Mouse (Mus musculus): Measurements from ENCODE around the gene Zfand3.

Zfand3 gene

GRCm38 (mm10) chr17:30222837-30223236 is 218.3 kb downstream of the Zfand3 start:
- DNase-seq (ENCODE audit: low read depth, low spot score): no peak

GRCm38 (mm10) chr17:30225030-30225740 is 220.7 kb downstream of the Zfand3 start:
- DNase-seq (ENCODE audit: low read depth, low spot score): no peak

DNA sequence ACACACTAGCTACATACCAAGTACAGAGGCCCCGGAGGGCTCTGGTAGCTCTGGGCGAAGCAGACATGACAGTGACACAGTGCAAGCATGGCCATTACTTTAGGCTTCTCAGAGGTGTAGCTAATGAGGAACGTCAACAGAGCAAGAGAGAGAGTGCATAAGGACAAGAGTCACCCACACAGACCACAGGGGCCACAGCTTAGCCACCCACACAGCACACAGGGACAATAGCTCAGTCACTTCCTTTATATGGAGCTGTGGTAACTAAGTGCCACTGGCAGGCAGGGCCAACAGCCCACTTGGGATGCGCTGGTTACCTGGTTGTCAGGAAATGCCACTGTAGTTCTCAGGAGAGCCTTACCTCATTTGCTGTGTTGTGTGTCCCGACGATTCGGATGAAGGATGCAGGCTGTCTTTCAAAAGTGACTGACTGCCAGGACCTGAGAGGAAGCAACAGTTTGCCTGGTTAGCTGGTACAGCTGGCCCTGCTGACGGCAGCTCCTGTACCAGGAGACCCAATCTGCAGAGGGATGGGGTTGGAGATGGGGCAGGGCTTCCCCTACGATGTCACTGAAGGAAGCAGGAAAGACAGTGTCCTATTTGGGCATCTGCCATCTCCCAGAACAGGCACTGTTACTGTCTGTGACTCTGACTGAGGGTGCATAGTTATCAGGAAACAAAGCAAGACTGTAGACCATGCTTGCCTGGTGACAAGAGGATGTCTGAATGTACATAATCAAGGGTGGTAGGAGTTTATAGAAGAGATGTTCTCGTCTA is 224.1 kb downstream of the Zfand3 start:
- no peak for DNase-seq (ENCODE audit: low read depth, low spot score)

DNA sequence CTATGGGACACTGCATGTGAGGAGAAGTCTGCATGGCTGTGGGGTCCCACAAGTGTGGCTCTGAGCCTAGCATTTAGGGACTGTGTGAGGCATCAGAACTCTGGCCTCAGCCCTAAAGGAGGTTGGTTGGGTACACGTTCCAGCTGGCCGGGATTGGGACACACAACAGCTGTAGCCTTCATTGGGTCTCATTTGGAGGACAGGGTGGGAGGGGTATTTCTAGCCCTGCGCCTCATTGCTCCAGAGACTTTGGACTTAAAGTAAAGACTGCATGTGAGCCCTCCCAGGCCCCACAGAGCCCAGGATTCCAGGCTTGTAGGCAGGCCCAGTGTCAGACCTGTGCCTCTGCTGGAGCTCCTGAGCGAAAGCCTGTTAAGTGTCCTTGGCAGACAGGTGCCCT is 225.9 kb downstream of the Zfand3 start:
- DNase-seq (ENCODE audit: low read depth, low spot score): no peak

- DNase-seq (ENCODE audit: low read depth, low spot score): no peak
Observed at GRCm38 (mm10) chr17:30231483-30231882, 226.9 kb downstream of the Zfand3 start.

DNA sequence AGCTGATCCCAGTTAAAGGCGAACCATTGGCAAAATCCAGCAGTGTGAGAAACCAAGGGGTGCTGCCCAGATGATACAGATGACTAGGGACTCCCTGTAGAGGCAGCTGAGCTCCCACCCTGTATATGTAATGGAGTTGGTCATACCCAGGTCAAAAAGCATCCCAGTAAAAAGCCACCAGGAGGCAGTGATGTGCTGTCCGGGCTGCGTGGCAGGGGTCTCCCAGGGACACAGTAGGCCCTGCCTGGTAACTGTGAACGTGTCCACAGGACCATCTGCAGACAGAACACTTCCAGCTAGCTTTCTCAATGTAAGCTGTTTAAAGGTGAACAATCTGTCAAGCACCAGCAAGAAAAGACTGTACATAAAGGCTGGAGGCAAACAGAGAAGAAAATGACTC is 228.2 kb downstream of the Zfand3 start:
- no peak for DNase-seq (ENCODE audit: low read depth, low spot score)

GRCm38 (mm10) chr17:30235380-30235779 is 230.8 kb downstream of the Zfand3 start:
- no peak for DNase-seq (ENCODE audit: low read depth, low spot score)

GRCm38 (mm10) chr17:30236611-30237010 is 232.1 kb downstream of the Zfand3 start:
- no peak for DNase-seq (ENCODE audit: low read depth, low spot score)

DNA sequence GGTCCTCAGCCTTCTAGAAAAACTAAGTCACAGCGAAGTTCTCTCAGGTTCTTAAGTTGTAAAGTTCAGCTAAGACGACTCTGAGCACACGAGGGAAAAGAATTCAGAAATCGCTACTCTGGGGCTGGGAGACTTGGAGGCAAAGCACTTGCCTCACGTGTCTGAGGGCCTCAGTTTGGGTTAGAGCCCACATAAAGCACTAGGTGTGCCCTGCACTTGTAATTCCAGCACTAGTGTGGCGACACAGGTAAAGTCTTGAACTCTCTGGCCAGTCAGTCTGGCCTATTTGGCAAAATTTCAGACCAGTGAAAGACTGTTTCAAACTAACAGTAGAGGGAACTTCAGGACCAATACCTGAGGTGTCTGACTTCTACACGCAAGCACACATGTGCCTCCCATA is 233.1 kb downstream of the Zfand3 start:
- DNase-seq (ENCODE audit: low read depth, low spot score): no peak

- DNase-seq (ENCODE audit: low read depth, low spot score): no peak
Observed at GRCm38 (mm10) chr17:30239458-30239857, 234.9 kb downstream of the Zfand3 start.

GRCm38 (mm10) chr17:30240659-30241058 is 236.1 kb downstream of the Zfand3 start:
- no peak for DNase-seq (ENCODE audit: low read depth, low spot score)

GRCm38 (mm10) chr17:30241061-30241460 is 236.5 kb downstream of the Zfand3 start:
- DNase-seq (ENCODE audit: low read depth, low spot score): no peak

GRCm38 (mm10) chr17:30241720-30242322 is 237.3 kb downstream of the Zfand3 start:
- DNase-seq (ENCODE audit: low read depth, low spot score): no peak

DNA sequence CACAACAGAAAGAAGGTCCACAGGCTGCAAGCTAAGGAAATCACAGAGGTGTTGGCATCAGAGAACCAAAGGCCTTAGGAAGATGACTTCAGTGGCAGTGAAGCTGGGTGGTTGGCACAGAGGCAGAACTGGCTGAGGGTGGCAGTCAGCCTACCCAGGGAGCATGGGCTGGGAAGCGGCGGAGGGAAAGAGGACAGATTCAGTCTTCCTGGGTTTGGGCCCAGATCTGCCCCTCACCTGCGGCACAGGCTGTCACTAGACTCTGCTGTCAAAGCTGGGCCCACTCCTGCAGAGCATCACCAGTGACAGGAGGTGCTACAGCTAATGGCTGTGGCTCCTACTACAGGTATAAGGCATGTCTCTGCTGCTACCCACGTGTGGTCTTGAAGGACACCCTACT is 238.1 kb downstream of the Zfand3 start:
- no peak for DNase-seq (ENCODE audit: low read depth, low spot score)

DNA sequence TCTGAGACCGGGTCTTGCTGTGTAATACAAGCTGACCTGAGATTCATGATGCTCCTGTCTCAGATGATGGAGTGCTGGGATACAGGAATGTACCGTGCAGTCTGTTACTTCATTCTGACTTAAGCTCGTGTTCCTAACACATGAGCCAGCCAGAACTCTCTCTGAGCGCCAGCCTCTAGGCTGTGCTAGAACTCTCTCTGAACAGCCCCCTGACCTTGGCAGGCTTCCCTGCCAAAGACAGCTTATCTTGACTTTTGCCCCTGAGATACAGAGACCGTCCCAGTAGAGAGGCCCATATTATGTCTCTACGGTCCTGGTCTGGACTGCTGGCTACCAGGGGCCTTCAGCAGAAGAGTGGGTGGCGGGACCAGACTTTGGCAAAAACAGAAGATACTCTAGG is 239.0 kb downstream of the Zfand3 start:
- no peak for DNase-seq (ENCODE audit: low read depth, low spot score)

- no peak for DNase-seq (ENCODE audit: low read depth, low spot score)
Observed at GRCm38 (mm10) chr17:30244651-30245307, 240.2 kb downstream of the Zfand3 start.

- DNase-seq (ENCODE audit: low read depth, low spot score): no peak
Observed at GRCm38 (mm10) chr17:30245308-30245706, 240.8 kb downstream of the Zfand3 start.

DNA sequence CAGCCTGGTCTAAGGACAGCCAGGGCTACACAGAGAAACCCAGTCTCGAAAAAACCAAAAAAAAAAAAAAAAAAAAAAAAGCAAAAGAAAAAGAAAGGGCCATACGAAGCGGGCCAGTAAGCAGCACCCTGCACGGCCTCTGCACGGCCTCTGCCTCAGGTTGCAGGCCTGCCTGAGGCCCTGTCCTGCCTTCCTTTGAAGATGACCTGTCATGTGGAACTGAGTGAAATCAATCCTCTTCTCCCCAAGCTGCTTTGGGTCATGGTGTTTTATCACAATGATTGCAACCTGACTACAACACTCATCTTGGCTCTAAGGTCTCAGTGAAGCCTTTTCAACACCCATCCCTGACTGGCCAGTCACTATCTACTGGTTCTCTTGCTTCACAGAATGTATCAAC is 248.5 kb downstream of the Zfand3 start:
- no peak for DNase-seq (ENCODE audit: low read depth, low spot score)

- no peak for DNase-seq (ENCODE audit: low read depth, low spot score)
Observed at GRCm38 (mm10) chr17:30253924-30254323, 249.4 kb downstream of the Zfand3 start.

DNA sequence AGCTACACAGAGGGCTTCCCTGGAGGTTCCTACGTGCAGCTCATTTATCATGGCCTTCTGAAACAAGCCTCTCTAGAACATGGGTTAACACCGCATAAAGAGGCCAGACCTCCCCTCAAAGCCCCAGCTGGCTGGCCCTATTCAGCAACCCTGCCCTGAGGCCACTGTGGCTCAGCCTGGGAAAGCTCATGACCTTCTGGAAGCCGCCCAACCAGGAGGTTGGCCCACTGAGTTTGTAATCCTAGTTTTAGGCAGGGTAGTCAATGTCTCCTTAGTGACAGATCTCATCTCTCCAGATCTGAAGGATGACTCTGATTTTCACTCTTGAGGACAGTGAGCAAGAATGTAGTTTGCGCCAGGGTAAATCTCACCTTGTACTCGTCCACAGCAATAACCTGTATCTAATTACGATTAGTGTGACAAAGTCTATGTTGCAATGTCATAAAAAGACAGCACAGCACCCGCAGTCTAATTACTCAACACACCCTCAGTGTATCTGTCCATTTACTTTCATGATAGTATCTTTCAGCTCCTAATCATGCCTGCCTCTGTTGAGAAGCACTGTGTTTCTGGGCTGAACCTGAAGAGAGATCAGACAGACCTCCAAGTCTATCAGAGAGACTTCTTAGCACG is 251.5 kb downstream of the Zfand3 start:
- no peak for DNase-seq (ENCODE audit: low read depth, low spot score)

DNA sequence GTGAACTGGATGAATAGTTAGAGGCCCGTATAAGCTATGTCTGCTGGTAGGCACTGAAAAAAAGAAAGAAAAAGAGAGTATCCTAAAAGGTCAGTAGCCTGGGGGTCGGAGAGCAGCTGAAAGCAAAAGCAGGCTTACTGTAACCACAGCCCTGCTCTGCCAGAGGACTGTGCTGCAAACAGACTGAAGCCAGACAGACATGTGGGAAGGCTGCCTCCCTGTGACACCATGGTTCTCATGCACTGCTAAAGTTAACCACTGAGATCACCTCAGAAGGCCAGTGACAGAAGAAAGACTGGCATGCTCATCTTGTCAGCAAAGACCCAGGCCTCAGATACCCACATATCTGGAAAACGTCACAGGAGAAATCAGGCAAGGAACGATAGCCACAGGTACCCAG is 253.9 kb downstream of the Zfand3 start:
- peak; percentile 4 for DNase-seq (ENCODE audit: low read depth, low spot score)

DNA sequence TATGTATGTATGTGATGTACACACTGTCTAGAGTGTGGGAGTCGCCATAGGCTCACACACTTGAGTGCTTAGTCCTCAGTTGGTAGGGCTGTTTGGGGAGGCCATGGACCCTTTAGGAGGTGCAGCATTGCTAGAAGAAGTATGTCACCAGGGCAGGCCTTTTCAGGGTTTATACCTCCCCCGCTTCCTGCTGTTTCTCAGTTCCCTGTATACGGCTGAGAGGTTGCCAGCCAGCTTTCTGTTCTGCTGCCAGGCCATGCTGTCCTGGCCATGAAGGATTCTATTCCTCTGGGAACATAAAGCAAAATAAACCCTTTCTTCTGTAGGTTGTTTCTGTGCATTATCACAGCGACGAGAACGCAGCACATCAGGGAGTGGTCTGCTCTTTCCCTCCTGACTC is 255.4 kb downstream of the Zfand3 start:
- DNase-seq (ENCODE audit: low read depth, low spot score): no peak

Measured in CD4-positive, CD25-positive, alpha-beta regulatory T cell, adult 2 months (primary cell).